Mouse (Mus musculus) CH12.LX (cell line): Measurements from ENCODE around the gene Arhgap31.

Source experiments
- CTCF ChIP-seq, 2 experiments: IDR thresholded peaks in 1 of 2; conservative IDR thresholded peaks in 1 of 2; 2 replicates each; pipeline ENCODE4 v1.5.1; 2011 to 2012; ENCODE audit warnings: low read depth in 2 of 2, low read length in 2 of 2, improper control_type of control experiment in 1 of 2, inconsistent platforms in 1 of 2, mild to moderate bottlenecking in 1 of 2, moderate library complexity in 1 of 2
- KAT2A ChIP-seq: IDR thresholded peaks from 2 replicates; pipeline ENCODE4 v1.6.1; 2012; ENCODE audit warnings: low read length, improper control_type of control experiment, inconsistent platforms; ENCODE audit not compliant: insufficient replicate concordance
- NELFE ChIP-seq: IDR thresholded peaks from 2 replicates; pipeline ENCODE4 v1.6.1; 2011; ENCODE audit warnings: low read depth, low read length, improper control_type of control experiment
- POLR2A ChIP-seq: IDR thresholded peaks from 2 replicates; pipeline ENCODE4 v1.6.1; 2011; ENCODE audit warnings: low read depth, mild to moderate bottlenecking, improper control_type of control experiment, low read length
- SIN3A ChIP-seq: IDR thresholded peaks from 2 replicates; pipeline ENCODE4 v1.6.1; 2012; ENCODE audit warnings: low read length, improper control_type of control experiment, inconsistent platforms
- USF1 ChIP-seq: IDR thresholded peaks from 2 replicates; pipeline ENCODE4 v1.6.1; 2014; ENCODE audit warnings: low read depth, mild to moderate bottlenecking, inconsistent platforms, low read length, improper control_type of control experiment
- ZKSCAN1 ChIP-seq: IDR thresholded peaks from 2 replicates; pipeline ENCODE4 v1.6.1; 2012; ENCODE audit warnings: low read depth, inconsistent platforms, low read length, improper control_type of control experiment, borderline replicate concordance
- ZNF384 ChIP-seq: IDR thresholded peaks from 2 replicates; pipeline ENCODE4 v1.6.1; 2012; ENCODE audit warnings: low read depth, low read length, improper control_type of control experiment, inconsistent platforms

GRCm38 (mm10) chr16:38609092-38609491 is 104.0 kb downstream of the Arhgap31 start:
- no peak for TF ChIP-seq POLR2A
- no peak for TF ChIP-seq ZKSCAN1
- no peak for TF ChIP-seq USF1
- TF ChIP-seq CTCF (conservative IDR thresholded peaks at IDR 0.05 in 1 of 2, IDR thresholded peaks at IDR 0.05 in 1 of 2; ENCODE audit: low read depth in 2 of 2, low read length in 2 of 2), result no peak
- TF ChIP-seq KAT2A, result no peak
- TF ChIP-seq ZNF384, result no peak
- TF ChIP-seq NELFE, result no peak
- TF ChIP-seq SIN3A, result no peak
